Mouse (Mus musculus) bone marrow, adult 2 months (tissue): Measurements from ENCODE around the gene Creb3l4.

Source experiments
- CTCF ChIP-seq: fragments of 200-500 bp; IDR thresholded peaks from 2 replicates; pipeline ENCODE4 v1.5.1; 2011; ENCODE audit warnings: low read length, control low read depth; ENCODE audit not compliant: control insufficient read depth, insufficient read depth
- POLR2A ChIP-seq: fragments of 200-500 bp; IDR thresholded peaks from 2 replicates; pipeline ENCODE4 v1.6.1; 2011; ENCODE audit warnings: low read depth, mild to moderate bottlenecking, control low read depth, low read length, borderline replicate concordance; ENCODE audit not compliant: control insufficient read depth

GRCm38 (mm10) chr3:90204582-90204981 lies 38.7 kb downstream of the Creb3l4 start:
- no peak for TF ChIP-seq POLR2A
- TF ChIP-seq CTCF = no peak
